Mouse (Mus musculus) heart, postnatal 0 days (tissue): ENCODE data around the gene Gstt2. TPM values are rescaled to one million over a fixed set of nuclear protein-coding genes. Genes with fewer than 3 reads are reported as not detected.

Source experiments
- ATAC-seq: fragments of 200-750 bp; cut with Nextera tagmentation; 2 replicates; pipeline ENCODE4 v1.8.0; 2017; ENCODE audit warnings: low read depth, moderate number of reproducible peaks, moderate library complexity; ENCODE audit not compliant: insufficient read depth
- DNase-seq: peaks from one replicate; pipeline ENCODE4 v3.0.0-alpha.2; 2016; ENCODE audit warnings: low spot score
- H3K27ac ChIP-seq: fragments of 300-500 bp; sonication (generic); 2 replicates; pipeline ENCODE4 v1.5.1; 2014; ENCODE audit warnings: low read depth, mild to moderate bottlenecking
- H3K27me3 ChIP-seq: fragments of 300-500 bp; sonication (generic); 2 replicates; pipeline ENCODE4 v1.6.1; 2014; ENCODE audit warnings: low read length, mixed read lengths; ENCODE audit not compliant: control insufficient read depth, insufficient read depth
- H3K36me3 ChIP-seq: fragments of 300-500 bp; sonication (generic); replicated peaks from 2 replicates; pipeline ENCODE4 v1.6.1; 2014; ENCODE audit warnings: low read length, mixed read lengths; ENCODE audit not compliant: control insufficient read depth, insufficient read depth
- H3K4me1 ChIP-seq: fragments of 300-500 bp; sonication (generic); 2 replicates; pipeline ENCODE4 v1.6.1; 2014; ENCODE audit warnings: antibody characterized with exemption; ENCODE audit not compliant: control insufficient read depth, insufficient read depth
- H3K4me2 ChIP-seq: fragments of 300-500 bp; sonication (generic); 2 replicates; pipeline ENCODE4 v1.6.1; 2014; ENCODE audit warnings: low read depth, mild to moderate bottlenecking, low read length, moderate library complexity
- H3K4me3 ChIP-seq: fragments of 300-500 bp; sonication (generic); 2 replicates; pipeline ENCODE4 v1.5.1; 2014; ENCODE audit warnings: low read depth, low read length
- H3K9ac ChIP-seq: fragments of 300-500 bp; sonication (generic); replicated peaks from 2 replicates; pipeline ENCODE4 v1.6.1; 2014; ENCODE audit warnings: low read depth, low read length, mixed read lengths
- H3K9me3 ChIP-seq: fragments of 300-500 bp; sonication (generic); replicated peaks from 2 replicates; pipeline ENCODE4 v1.6.1; 2016; ENCODE audit warnings: low read length; ENCODE audit not compliant: control insufficient read depth
- CTCF ChIP-seq: IDR thresholded peaks from 2 replicates; pipeline ENCODE4 v1.5.1; 2016; ENCODE audit warnings: antibody characterized with exemption, control low read depth, low read depth
- EP300 ChIP-seq: IDR thresholded peaks from 2 replicates; pipeline ENCODE4 v1.6.1; 2016; ENCODE audit warnings: antibody characterized with exemption, low read depth
- WGBS: fragments of 180-500 bp; shearing (Covaris S2); extraction: QIAGEN DNeasy Blood & Tissue Kit; methylation state at CpG from one replicate; pipeline ENCODE4 v1.1.7; 2014; 5-methylcytosine and 5-hydroxymethylcytosine counted together
- polyA plus RNA-seq: library from polyadenylated mRNA; unstranded; fragments of >200 nt; fragmentation: Nextera tagmentation; extraction: Ambion mirVana; gene quantifications from 2 replicates; pipeline ENCODE4 v1.2.1, GENCODE M21; 2015
- total RNA-seq: library from RNA; depleted of rRNA; stranded (reverse); fragments of >200 nt; gene quantifications from 2 replicates; pipeline ENCODE4 v1.2.3, GENCODE M21; 2014; ENCODE audit warnings: low replicate concordance

Gstt2 gene
- total and polyA plus RNA-seq, 2 experiments from 2014 or later = 6.0 to 13.0 TPM

GRCm38 (mm10) chr10:75824530-75824929 is 12.7 kb downstream of the Gstt2 start:
- Histone ChIP-seq H3K36me3 (no peaks in the 10 kb centered on the region), H3K4me1 (peaks cover 16% of the 10 kb centered on the region), H3K4me3 (no peak overlapping the region), H3K27ac (no peak overlapping the region), H3K9me3 (peaks cover 3% of the 10 kb centered on the region; the same call in 1 of the 2 replicates), H3K4me2 (no peak overlapping the region), H3K9ac (no peak overlapping the region), H3K27me3 (no peaks in the 10 kb centered on the region)
- no peak for ATAC-seq
- WGBS = 79% methylated on average over 4 of the region's 4 CpGs
- TF ChIP-seq EP300 (no peak), CTCF (no peak)
- DNase-seq = no peak

GRCm38 (mm10) chr10:75823782-75824181 is 13.4 kb downstream of the Gstt2 start:
- no peak overlapping the region for H3K4me3 ChIP-seq
- no peak for TF ChIP-seq EP300
- no peak for TF ChIP-seq CTCF
- H3K27me3 ChIP-seq = no peaks in the 10 kb centered on the region
- WGBS = 85% methylated on average over 1 of the region's 1 CpGs
- H3K36me3 ChIP-seq = no peaks in the 10 kb centered on the region
- H3K9me3 ChIP-seq = peaks cover 3% of the 10 kb centered on the region; the same call in 1 of the 2 replicates
- no peak overlapping the region for H3K9ac ChIP-seq
- no peak overlapping the region for H3K4me2 ChIP-seq
- H3K27ac ChIP-seq = no peak overlapping the region
- ATAC-seq = no peak
- peaks cover 14% of the 10 kb centered on the region for H3K4me1 ChIP-seq
- DNase-seq = no peak

- DNase-seq (no peak), ATAC-seq (no peak)
- TF ChIP-seq EP300 (no peak), CTCF (no peak)
- H3K4me1 ChIP-seq = peaks cover 2% of the 10 kb centered on the region
- H3K4me3 ChIP-seq = no peak within 1 kb of the TSS
- H3K4me2 ChIP-seq = no peak within 1 kb of the TSS
- 80% methylated on average over 2 of the region's 2 CpGs for WGBS
- H3K9ac ChIP-seq = no peak within 1 kb of the TSS
- H3K36me3 ChIP-seq = no peaks in the 10 kb centered on the region
- no peaks in the 10 kb centered on the region for H3K27me3 ChIP-seq
- no peak within 1 kb of the TSS for H3K27ac ChIP-seq
- peaks cover 3% of the 10 kb centered on the region; the same call in 1 of the 2 replicates for H3K9me3 ChIP-seq
These were observed 14.8 kb downstream of the Gstt2 start, which contains the start of gene Gstt4 for GRCm38 (mm10) chr10:75822443-75822842. TSS of gene Gstt4 (minus strand) at chr10:75822543.

- Histone ChIP-seq H3K36me3 (no peaks in the 10 kb centered on the region), H3K9ac (no peak overlapping the region), H3K4me1 (no peaks in the 10 kb centered on the region), H3K9me3 (peaks cover 3% of the 10 kb centered on the region; the same call in 1 of the 2 replicates), H3K27me3 (no peaks in the 10 kb centered on the region), H3K4me2 (no peak overlapping the region), H3K27ac (no peak overlapping the region), H3K4me3 (no peak overlapping the region)
- WGBS = 76% methylated on average over 5 of the region's 5 CpGs
- no peak for TF ChIP-seq CTCF
- TF ChIP-seq EP300 = no peak
- DNase-seq = no peak
- no peak for ATAC-seq
These were observed 17.3 kb downstream of the Gstt2 start for GRCm38 (mm10) chr10:75819882-75820281.

- H3K4me1 ChIP-seq = no peaks in the 10 kb centered on the region
- H3K4me3 ChIP-seq = no peak overlapping the region
- no peak for TF ChIP-seq CTCF
- no peak for TF ChIP-seq EP300
- 50% methylated on average over 10 of the region's 10 CpGs for WGBS
- no peaks in the 10 kb centered on the region for H3K9me3 ChIP-seq
- no peak overlapping the region for H3K27ac ChIP-seq
- no peak overlapping the region for H3K9ac ChIP-seq
- H3K27me3 ChIP-seq = no peaks in the 10 kb centered on the region
- no peaks in the 10 kb centered on the region for H3K36me3 ChIP-seq
- no peak for DNase-seq
- H3K4me2 ChIP-seq = no peak overlapping the region
- ATAC-seq = no peak
These were observed 18.6 kb downstream of the Gstt2 start for GRCm38 (mm10) chr10:75818641-75819040.

- H3K4me2 ChIP-seq = no peak overlapping the region
- no peak overlapping the region for H3K9ac ChIP-seq
- ATAC-seq (no peak), DNase-seq (no peak)
- no peaks in the 10 kb centered on the region for H3K36me3 ChIP-seq
- H3K27ac ChIP-seq = no peak overlapping the region
- H3K9me3 ChIP-seq = no peaks in the 10 kb centered on the region
- H3K27me3 ChIP-seq = no peaks in the 10 kb centered on the region
- H3K4me1 ChIP-seq = no peaks in the 10 kb centered on the region
- 46% methylated on average over 2 of the region's 2 CpGs for WGBS
- no peak for TF ChIP-seq EP300
- no peak for TF ChIP-seq CTCF
- no peak overlapping the region for H3K4me3 ChIP-seq
These were observed 33.0 kb downstream of the Gstt2 start for GRCm38 (mm10) chr10:75804217-75804616.
